Mouse (Mus musculus) T-helper 2 cell (primary cell): ENCODE results near the gene Chchd10.

Source experiments
- in situ Hi-C: fragments of 300-600 bp; cut with MboI, MseI; formaldehyde crosslinking; loops from one replicate; pipeline ENCODE4 v1.15.1; 2025; ENCODE audit warnings: high pct_unique_total_duplicates

Gene Chchd10

GRCm38 (mm10) chr10:75949053-75950045, 16.4 kb downstream of the Chchd10 start:
- in situ Hi-C loops, result loop anchor here (5.0 kb wide), 3 partner anchors 62 to 362 kb away; partner anchors contain the start of gene Ggt5

- in situ Hi-C loops, result loop anchor here (5.0 kb wide), 1 partner anchor 64 kb away; no protein-coding TSS in a partner anchor
Observed at GRCm38 (mm10) chr10:75950791-75951210, 17.9 kb downstream of the Chchd10 start.

- in situ Hi-C loops, result loop anchor here (5.0 kb wide), 1 partner anchor 64 kb away; no protein-coding TSS in a partner anchor
Observed at GRCm38 (mm10) chr10:75951424-75952050, 18.6 kb downstream of the Chchd10 start.

- in situ Hi-C loops, result loop anchor here (5.0 kb wide), 1 partner anchor 67 kb away; no protein-coding TSS in a partner anchor
Observed at GRCm38 (mm10) chr10:75954381-75954811, 21.5 kb downstream of the Chchd10 start, which contains the start of gene Gm5134. Gene Gm5134 (plus strand): TSS chr10:75954514.

GRCm38 (mm10) chr10:75973846-75974245, 40.9 kb downstream of the Chchd10 start:
- in situ Hi-C loops, result loop anchor here (10.0 kb wide), 2 partner anchors 141 to 1161 kb away; partner anchors contain the start of gene Slc5a4b

- in situ Hi-C loops, result loop anchor here (10.0 kb wide), 2 partner anchors 140 to 1160 kb away; partner anchors contain the start of gene Slc5a4b
Observed at GRCm38 (mm10) chr10:75975216-75975615, 42.3 kb downstream of the Chchd10 start.

- in situ Hi-C loops, result loop anchor here (10.0 kb wide), 2 partner anchors 137 to 1157 kb away; partner anchors contain the start of gene Slc5a4b
Observed at GRCm38 (mm10) chr10:75978119-75978834, 45.3 kb downstream of the Chchd10 start.

GRCm38 (mm10) chr10:75978835-75979157, 45.9 kb downstream of the Chchd10 start:
- in situ Hi-C loops, result loop anchor here (10.0 kb wide), 2 partner anchors 136 to 1156 kb away; partner anchors contain the start of gene Slc5a4b

GRCm38 (mm10) chr10:75979432-75979831, 46.5 kb downstream of the Chchd10 start:
- in situ Hi-C loops, result loop anchor here (10.0 kb wide), 2 partner anchors 135 to 1155 kb away; partner anchors contain the start of gene Slc5a4b
